Mouse (Mus musculus): ENCODE measurements around the gene Vkorc1. TPM values are rescaled to one million over a fixed set of nuclear protein-coding genes. Genes with fewer than 3 reads are reported as not detected.
"Not testable (repeated sequence)": the region's sequence is repeated elsewhere in the genome, so short reads cannot be mapped to it uniquely, and the experiment has no call there.

Vkorc1 gene
- polyA plus RNA-seq (2015; fragmentation: Nextera tagmentation; extraction: Ambion mirVana), result 52.9 and 58.8 TPM in 2 replicates

GRCm38 (mm10) chr7:127895442-127895841 is at the start of gene Vkorc1, which contains the start of gene Gm21974:
Gene Vkorc1 (minus strand): TSS chr7:127895617.
Gene Gm21974 (minus strand): TSS chr7:127895454.
- ATAC-seq (replicated peaks), result peak; percentile 96
- H3K9ac ChIP-seq, result peak within 1 kb of the TSS; percentile 51
- no peaks in the 10 kb centered on the region for H3K9me3 ChIP-seq
- no peaks in the 10 kb centered on the region; the same call in 1 of the 2 replicates for H3K36me3 ChIP-seq (replicated peaks)
- peak within 1 kb of the TSS; percentile 58 for H3K4me2 ChIP-seq
- H3K27me3 ChIP-seq (replicated peaks), result 0 out of 2 replicates have a peak, but pooled peaks cover 2% of the 10 kb centered on the region
- 0% methylated on average over 26 of the region's 26 CpGs for WGBS
- peaks cover 11% of the 10 kb centered on the region for H3K4me1 ChIP-seq
- peak within 1 kb of the TSS; percentile 52 for H3K4me3 ChIP-seq
- H3K27ac ChIP-seq, result peak within 1 kb of the TSS; percentile 70

GRCm38 (mm10) chr7:127944614-127945013 is 49.2 kb upstream of the Vkorc1 start:
- no peak overlapping the region for H3K4me3 ChIP-seq
- H3K27me3 ChIP-seq (replicated peaks), result peaks cover 18% of the 10 kb centered on the region
- no peak overlapping the region for H3K9ac ChIP-seq
- H3K9me3 ChIP-seq, result no peaks in the 10 kb centered on the region
- WGBS, result 12% methylated on average over 23 of the region's 23 CpGs
- ATAC-seq (replicated peaks), result no peak
- H3K4me2 ChIP-seq, result 0 out of 2 replicates have a peak overlapping the region, but pooled peaks have one; percentile 2
- H3K27ac ChIP-seq, result no peak overlapping the region
- no peaks in the 10 kb centered on the region for H3K4me1 ChIP-seq
- H3K36me3 ChIP-seq (replicated peaks), result no peaks in the 10 kb centered on the region

- not testable (repeated sequence) for H3K27ac ChIP-seq; H3K4me3 ChIP-seq; ATAC-seq (replicated peaks); H3K9ac ChIP-seq; H3K4me2 ChIP-seq; H3K9me3 ChIP-seq; H3K36me3 ChIP-seq (replicated peaks); H3K4me1 ChIP-seq
- 54% methylated on average over 2 of the region's 2 CpGs for WGBS
- peaks cover 18% of the 10 kb centered on the region for H3K27me3 ChIP-seq (replicated peaks)
Measured at GRCm38 (mm10) chr7:127942097-127942496, 46.7 kb upstream of the Vkorc1 start.

GRCm38 (mm10) chr7:127936216-127936884 is 40.9 kb upstream of the Vkorc1 start:
- 55% methylated on average over 18 of the region's 18 CpGs for WGBS
- H3K4me2 ChIP-seq, result peak overlapping the region; percentile 73

GRCm38 (mm10) chr7:127935748-127936159 is 40.3 kb upstream of the Vkorc1 start:
- Histone ChIP-seq H3K4me2 (peak overlapping the region; percentile 73), H3K4me1 (peaks cover 17% of the 10 kb centered on the region), H3K27me3 (replicated peaks) (no peaks in the 10 kb centered on the region), H3K9ac (peak overlapping the region; percentile 74), H3K27ac (peak overlapping the region; percentile 84), H3K36me3 (replicated peaks) (no peaks in the 10 kb centered on the region), H3K9me3 (no peaks in the 10 kb centered on the region), H3K4me3 (peak overlapping the region; percentile 68)
- WGBS, result 0% methylated on average over 38 of the region's 38 CpGs
- ATAC-seq (replicated peaks), result peak; percentile 80

More at GRCm38 (mm10) chr7:127936216-127936884, 40.9 kb upstream of the Vkorc1 start:
- H3K27ac ChIP-seq, result peak overlapping the region; percentile 84
- H3K27me3 ChIP-seq (replicated peaks), result no peaks in the 10 kb centered on the region
- no peaks in the 10 kb centered on the region for H3K36me3 ChIP-seq (replicated peaks)
- H3K9me3 ChIP-seq, result no peaks in the 10 kb centered on the region
- H3K4me3 ChIP-seq, result peak overlapping the region; percentile 68
- H3K9ac ChIP-seq, result peak overlapping the region; percentile 74
- peak; percentile 1; the same call in 1 of the 2 replicates for ATAC-seq (replicated peaks)
- H3K4me1 ChIP-seq, result peaks cover 17% of the 10 kb centered on the region

- WGBS, result 5% methylated on average over 32 of the region's 32 CpGs
- Histone ChIP-seq H3K27me3 (replicated peaks) (peaks cover 6% of the 10 kb centered on the region; the same call in 1 of the 2 replicates), H3K9ac (peak overlapping the region; percentile 74), H3K4me2 (peak overlapping the region; percentile 73), H3K9me3 (no peaks in the 10 kb centered on the region), H3K4me3 (peak overlapping the region; percentile 68), H3K27ac (peak overlapping the region; percentile 84), H3K36me3 (replicated peaks) (no peaks in the 10 kb centered on the region), H3K4me1 (peaks cover 17% of the 10 kb centered on the region)
- ATAC-seq (replicated peaks), result peak; percentile 96
Measured at GRCm38 (mm10) chr7:127935028-127935722, 39.8 kb upstream of the Vkorc1 start.

GRCm38 (mm10) chr7:127934075-127934474 is 38.7 kb upstream of the Vkorc1 start:
- Histone ChIP-seq H3K9ac (no peak overlapping the region), H3K27ac (no peak overlapping the region), H3K36me3 (replicated peaks) (no peaks in the 10 kb centered on the region), H3K9me3 (no peaks in the 10 kb centered on the region), H3K4me1 (peaks cover 17% of the 10 kb centered on the region), H3K4me3 (no peak overlapping the region), H3K27me3 (replicated peaks) (peaks cover 15% of the 10 kb centered on the region), H3K4me2 (no peak overlapping the region)
- no peak for ATAC-seq (replicated peaks)
- 95% methylated on average over 5 of the region's 5 CpGs for whole genome bisulfite sequencing

GRCm38 (mm10) chr7:127932273-127933031 is 37.0 kb upstream of the Vkorc1 start:
- ATAC-seq (replicated peaks), result no peak
- H3K9me3 ChIP-seq, result no peaks in the 10 kb centered on the region
- WGBS, result 14% methylated on average over 13 of the region's 13 CpGs

GRCm38 (mm10) chr7:127931351-127932135 is 36.1 kb upstream of the Vkorc1 start:
- Histone ChIP-seq H3K4me1 (peaks cover 15% of the 10 kb centered on the region), H3K27me3 (replicated peaks) (peaks cover 28% of the 10 kb centered on the region), H3K4me3 (no peak overlapping the region), H3K9me3 (no peaks in the 10 kb centered on the region), H3K36me3 (replicated peaks) (no peaks in the 10 kb centered on the region), H3K9ac (no peak overlapping the region), H3K27ac (no peak overlapping the region), H3K4me2 (no peak overlapping the region)
- 40% methylated on average over 13 of the region's 13 CpGs for WGBS
- ATAC-seq (replicated peaks), result no peak

More at GRCm38 (mm10) chr7:127932273-127933031, 37.0 kb upstream of the Vkorc1 start:
- Histone ChIP-seq H3K9ac (no peak overlapping the region), H3K36me3 (replicated peaks) (no peaks in the 10 kb centered on the region), H3K4me1 (peaks cover 17% of the 10 kb centered on the region), H3K27ac (no peak overlapping the region), H3K27me3 (replicated peaks) (peaks cover 28% of the 10 kb centered on the region), H3K4me2 (no peak overlapping the region), H3K4me3 (no peak overlapping the region)

GRCm38 (mm10) chr7:127930636-127931035 is 35.2 kb upstream of the Vkorc1 start:
- ATAC-seq (replicated peaks), result no peak
- H3K4me1 ChIP-seq, result peaks cover 9% of the 10 kb centered on the region
- H3K36me3 ChIP-seq (replicated peaks), result peaks cover 5% of the 10 kb centered on the region
- H3K9ac ChIP-seq, result no peak overlapping the region
- no peak overlapping the region for H3K4me3 ChIP-seq
- no peak overlapping the region for H3K4me2 ChIP-seq
- H3K27ac ChIP-seq, result no peak overlapping the region
- peaks cover 28% of the 10 kb centered on the region for H3K27me3 ChIP-seq (replicated peaks)
- no peaks in the 10 kb centered on the region for H3K9me3 ChIP-seq
- 85% methylated on average over 5 of the region's 5 CpGs for WGBS

- no peak within 1 kb of the TSS for H3K9ac ChIP-seq
- H3K27me3 ChIP-seq (replicated peaks), result peaks cover 28% of the 10 kb centered on the region
Measured at GRCm38 (mm10) chr7:127929923-127930322, 34.5 kb upstream of the Vkorc1 start, which contains the start of gene Prss8. Gene Prss8 (minus strand): TSS chr7:127930104.

More at GRCm38 (mm10) chr7:127929923-127930322, 34.5 kb upstream of the Vkorc1 start, which contains the start of gene Prss8:
- WGBS, result 7% methylated on average over 6 of the region's 6 CpGs
- no peak for ATAC-seq (replicated peaks)
- no peaks in the 10 kb centered on the region for H3K9me3 ChIP-seq
- H3K27ac ChIP-seq, result no peak within 1 kb of the TSS
- peaks cover 7% of the 10 kb centered on the region for H3K4me1 ChIP-seq
- H3K36me3 ChIP-seq (replicated peaks), result peaks cover 12% of the 10 kb centered on the region
- no peak within 1 kb of the TSS for H3K4me3 ChIP-seq
- H3K4me2 ChIP-seq, result no peak within 1 kb of the TSS
